In genomic region chrX:118320123-118320522, GRCm38 (mm10) we compare ENCODE assay signal across 11 mouse cellular contexts.
A peak's percentile ranks its signal among the peaks of the same experiment; 100 is the strongest.
DNase-seq lines count a peak whose midpoint lies in the region; ATAC-seq lines count a peak whose summit lies in the region.
"Had no signal": no experiment of that assay in that cellular context is flagged by ENCODE, and none has a peak within 500 bp of the region (broad histone marks: within the 10 kb centered on the region; RNA-seq: fewer than 3 reads in every experiment).

No protein-coding gene starts in this region.

- H3K9ac ChIP-seq in neural tube, embryonic 15.5 days (replicated peaks), result no peak overlapping the region
- H3K9ac ChIP-seq: embryonic facial prominence, embryonic 15.5 days had no signal

- H3K4me1 ChIP-seq in neural tube, embryonic 15.5 days, result no peaks in the 10 kb centered on the region
- H3K4me1 ChIP-seq: embryonic facial prominence, embryonic 15.5 days had no signal

- H3K27ac ChIP-seq in neural tube, embryonic 15.5 days (replicated peaks), result no peak overlapping the region
- H3K27ac ChIP-seq: embryonic facial prominence, embryonic 15.5 days had no signal

- WGBS in neural tube, embryonic 15.5 days, result 39% methylated on average over 2 of the region's 2 CpGs

- no peaks in the 10 kb centered on the region for H3K27me3 ChIP-seq in neural tube, embryonic 15.5 days (replicated peaks)
- H3K27me3 ChIP-seq: embryonic facial prominence, embryonic 15.5 days had no signal

- peak; percentile 0 for DNase-seq in kidney, adult 9 months
- DNase-seq in kidney, postnatal 14 days, result no peak
- peak; percentile 12 for DNase-seq in neural tube, embryonic 10.5 days (ENCODE audit: extremely low spot score, low spot score)
- peak; percentile 37 for DNase-seq in R1 (ENCODE audit: low read depth, low spot score)
- DNase-seq in mesoderm, embryonic 11.5 days (ENCODE audit: low read depth, low spot score), result peak; percentile 14
- DNase-seq: gastrocnemius, postnatal 36 days; heart, postnatal 10 days; lung, adult 18-20 months had no signal

- H3K4me2 ChIP-seq in neural tube, embryonic 15.5 days, result no peak overlapping the region
- H3K4me2 ChIP-seq: embryonic facial prominence, embryonic 15.5 days had no signal

- H3K4me3 ChIP-seq in neural tube, embryonic 15.5 days (replicated peaks), result no peak overlapping the region
- H3K4me3 ChIP-seq: embryonic facial prominence, embryonic 15.5 days had no signal

- H3K36me3 ChIP-seq in neural tube, embryonic 15.5 days, result no peaks in the 10 kb centered on the region
- H3K36me3 ChIP-seq: embryonic facial prominence, embryonic 15.5 days had no signal

- H3K9me3 ChIP-seq in neural tube, embryonic 15.5 days (replicated peaks), result no peaks in the 10 kb centered on the region
- H3K9me3 ChIP-seq: embryonic facial prominence, embryonic 15.5 days had no signal

- no peak for ATAC-seq in neural tube, embryonic 15.5 days (ENCODE audit: low FRiP score)
- no peak for ATAC-seq in erythroblast, adult 5-6 weeks (replicated peaks; ENCODE audit: low FRiP score, poor library complexity, severe bottlenecking)
